Mouse (Mus musculus): ENCODE measurements around the gene Fnd3c2. TPM values are rescaled to one million over a fixed set of nuclear protein-coding genes. Genes with fewer than 3 reads are reported as not detected.

Gene Fnd3c2
- polyA plus RNA-seq (2012; rRNA removed) = not detected in 2 replicates

DNA sequence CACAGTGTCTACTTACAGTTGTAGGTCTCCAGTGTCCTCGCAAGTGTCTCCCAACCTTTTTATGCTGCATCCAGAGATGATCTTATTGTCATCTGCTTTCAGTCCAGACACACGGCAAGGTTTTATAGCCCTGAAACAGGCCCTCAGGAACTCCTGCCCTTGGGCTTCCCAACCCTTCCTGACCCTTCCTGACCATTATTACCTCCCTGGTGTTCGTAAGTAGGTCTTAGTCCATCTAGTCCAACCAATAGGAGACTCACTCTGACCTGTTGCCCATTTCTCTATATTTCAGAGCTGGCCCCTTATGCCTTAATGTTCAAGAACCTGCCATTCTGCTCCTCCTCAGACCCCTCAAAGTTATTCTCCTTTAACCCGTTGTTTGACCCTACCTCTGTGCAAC lies at the start of gene Fnd3c2:
Gene Fnd3c2 (minus strand): TSS at position 101 of the 400 bp plus-strand sequence.

DNA sequence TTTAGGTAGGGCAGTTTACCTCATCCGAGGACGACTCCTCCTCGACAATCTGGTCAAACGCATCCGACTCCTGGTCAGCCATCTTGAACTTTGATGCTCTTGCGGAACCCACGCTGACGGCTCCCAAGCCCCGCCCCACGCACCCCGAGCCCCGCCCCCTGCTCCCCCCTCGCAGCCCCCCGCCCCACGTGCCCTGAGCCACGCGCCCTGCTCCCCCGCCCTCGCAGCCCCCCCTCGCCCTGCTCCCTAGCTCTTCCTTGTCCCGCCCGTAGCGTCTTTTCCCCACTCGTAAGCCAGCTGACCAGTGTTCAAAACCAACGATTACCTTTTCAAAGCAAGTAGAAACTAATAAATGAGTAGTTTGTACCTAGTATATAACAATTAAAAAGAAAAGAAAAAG lies 34.1 kb downstream of the Fnd3c2 start, which contains the start of gene Taf9b:
Gene Taf9b (minus strand): TSS at position 101 of the 400 bp plus-strand sequence.

DNA sequence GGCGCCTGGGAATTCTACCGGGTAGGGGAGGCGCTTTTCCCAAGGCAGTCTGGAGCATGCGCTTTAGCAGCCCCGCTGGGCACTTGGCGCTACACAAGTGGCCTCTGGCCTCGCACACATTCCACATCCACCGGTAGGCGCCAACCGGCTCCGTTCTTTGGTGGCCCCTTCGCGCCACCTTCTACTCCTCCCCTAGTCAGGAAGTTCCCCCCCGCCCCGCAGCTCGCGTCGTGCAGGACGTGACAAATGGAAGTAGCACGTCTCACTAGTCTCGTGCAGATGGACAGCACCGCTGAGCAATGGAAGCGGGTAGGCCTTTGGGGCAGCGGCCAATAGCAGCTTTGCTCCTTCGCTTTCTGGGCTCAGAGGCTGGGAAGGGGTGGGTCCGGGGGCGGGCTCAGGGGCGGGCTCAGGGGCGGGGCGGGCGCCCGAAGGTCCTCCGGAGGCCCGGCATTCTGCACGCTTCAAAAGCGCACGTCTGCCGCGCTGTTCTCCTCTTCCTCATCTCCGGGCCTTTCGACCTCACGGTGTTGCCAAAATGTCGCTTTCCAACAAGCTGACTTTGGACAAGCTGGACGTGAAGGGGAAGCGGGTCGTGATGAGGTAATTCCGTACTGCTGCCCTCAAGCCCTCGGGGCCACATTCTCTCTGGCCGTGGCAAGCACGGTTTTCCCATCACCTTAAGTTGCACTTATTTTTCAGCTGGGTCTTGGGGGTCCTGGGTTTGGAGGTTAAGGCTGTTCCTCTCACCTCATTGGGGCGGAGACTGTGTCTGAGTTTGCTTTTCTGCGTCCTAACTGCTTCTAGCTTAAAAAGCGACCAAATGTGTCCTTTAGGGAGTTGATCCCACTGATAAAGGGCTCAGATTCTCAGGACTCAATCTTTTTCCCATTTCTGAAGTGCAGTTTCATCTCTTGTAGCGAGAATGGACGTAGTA lies 68.2 kb downstream of the Fnd3c2 start, which contains the start of gene Pgk1:
Gene Pgk1 (plus strand): TSS at position 388 of the 937 bp plus-strand sequence.

Other genes with a start within 250 kb of the Fnd3c2 start
- gene Magt1, start 243.5 kb downstream of the Fnd3c2 start, polyA plus RNA-seq (2012; rRNA removed) = 10.1 and 13.6 TPM in 2 replicates
- gene Cox7b, start 239.7 kb downstream of the Fnd3c2 start, polyA plus RNA-seq (2012; rRNA removed) = 260 and 319 TPM in 2 replicates
- gene Atp7a, start 228.1 kb downstream of the Fnd3c2 start, polyA plus RNA-seq (2012; rRNA removed) = 7.6 and 7.8 TPM in 2 replicates
- 0.33 and 0.37 TPM in 2 replicates for gene Tlr13, start 112.2 kb downstream of the Fnd3c2 start, polyA plus RNA-seq (2012; rRNA removed)
- gene Pgk1, start 68.3 kb downstream of the Fnd3c2 start, polyA plus RNA-seq (2012; rRNA removed) = 260 and 290 TPM in 2 replicates
- 10.9 and 11.3 TPM in 2 replicates for gene Taf9b, start 34.2 kb downstream of the Fnd3c2 start, polyA plus RNA-seq (2012; rRNA removed)
- gene Fndc3c1, start 230.0 kb upstream of the Fnd3c2 start, polyA plus RNA-seq (2012; rRNA removed) = 1.5 and 4.3 TPM in 2 replicates

Data from central nervous system, embryonic 14 days (tissue).